Mouse (Mus musculus): ENCODE results near the gene Ctbs. TPM values are rescaled to one million over a fixed set of nuclear protein-coding genes. Genes with fewer than 3 reads are reported as not detected.
A peak's percentile ranks its signal among the peaks of the same experiment; 100 is the strongest.

The Ctbs gene
- polyA plus RNA-seq, 1 experiment: 0.36 TPM

DNA sequence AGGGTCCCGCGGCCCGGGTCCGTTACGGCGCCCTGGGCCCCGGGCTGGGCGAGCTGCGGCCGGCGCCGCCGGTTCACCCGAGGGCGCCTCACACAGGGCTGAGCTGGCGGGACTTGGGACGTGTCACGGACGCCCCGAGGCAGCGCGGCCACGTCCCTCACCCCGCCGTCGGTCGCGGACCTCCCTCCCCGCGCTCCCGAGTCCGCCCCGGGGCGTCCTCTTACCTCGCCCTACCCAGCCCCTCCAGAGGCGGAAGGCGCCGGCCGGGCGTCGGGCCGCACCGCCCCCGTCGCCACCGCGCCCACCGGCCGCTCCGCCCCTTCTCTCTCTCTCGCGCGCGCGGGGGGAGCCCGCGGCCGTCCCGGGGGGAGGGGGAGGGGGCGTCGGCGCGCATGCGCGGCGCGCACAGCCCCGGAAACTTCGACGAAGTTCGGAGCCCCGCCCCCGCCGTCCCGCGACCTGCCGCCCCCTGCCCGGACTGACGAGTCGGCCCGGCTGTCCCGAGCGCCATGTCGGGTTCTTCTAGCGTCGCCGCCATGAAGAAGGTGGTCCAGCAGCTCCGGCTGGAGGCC lies 49.9 kb downstream of the Ctbs start, which contains the start of the genes Spata1 and Gng5:
TSS of gene Spata1 (minus strand) at position 323 of the 572 bp plus-strand sequence.
TSS of gene Gng5 (plus strand) at position 377 of the 572 bp plus-strand sequence.
- Histone ChIP-seq H3K27me3 (ENCODE audit: control insufficient read depth) (no peaks in the 10 kb centered on the region), H3K9me3 (ENCODE audit: control insufficient read depth, low read length) (no peaks in the 10 kb centered on the region), H3K4me1 (ENCODE audit: control insufficient read depth) (peaks cover 37% of the 10 kb centered on the region), H3K36me3 (ENCODE audit: control insufficient read depth) (peaks cover 32% of the 10 kb centered on the region), H3K4me3 (replicated peaks) (peak within 1 kb of the TSS; percentile 93)
- no peak for TF ChIP-seq GATA1 (IDR thresholded peaks at IDR 0.05; ENCODE audit: low read length)
- TF ChIP-seq TAL1 (IDR thresholded peaks at IDR 0.05; ENCODE audit: low read length): no peak

DNA sequence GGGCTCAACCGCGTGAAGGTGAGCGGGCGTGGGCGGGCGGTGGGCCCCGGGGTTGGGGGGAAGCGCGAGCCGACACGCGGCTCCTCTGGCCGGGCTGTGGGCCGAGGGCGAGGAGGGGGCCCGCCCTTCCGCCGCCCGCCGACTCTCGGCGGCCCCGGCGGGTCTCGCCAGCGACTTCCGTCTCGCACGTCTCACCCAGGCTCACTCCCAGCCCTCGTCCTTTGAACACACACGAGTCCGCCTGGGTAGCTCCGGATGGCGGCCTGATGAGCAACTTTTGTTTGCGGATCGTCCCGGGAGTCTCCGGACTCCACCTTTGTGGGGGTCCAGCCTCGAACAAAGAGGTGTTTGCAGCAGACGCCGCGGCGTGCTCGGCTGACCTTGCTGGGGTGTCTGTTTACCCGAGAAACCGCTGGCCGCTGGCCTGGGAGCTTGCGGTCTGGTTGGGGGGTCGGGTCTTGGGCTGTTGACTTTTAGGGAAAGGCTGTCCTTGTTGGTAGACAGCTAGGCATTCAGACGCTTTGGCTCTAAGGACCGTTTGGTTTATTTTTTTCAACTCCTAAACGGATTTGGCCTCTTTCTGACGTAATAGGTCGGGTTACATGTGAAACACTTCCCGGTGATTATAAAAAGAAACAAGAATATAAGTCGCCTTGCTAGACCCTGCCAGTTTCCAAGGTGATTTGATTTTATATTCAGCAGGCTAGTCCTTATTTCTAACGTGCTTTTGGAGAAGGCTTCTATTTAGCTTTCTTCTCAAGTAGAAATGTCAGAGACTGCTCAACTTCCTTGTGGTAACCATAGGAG lies 50.6 kb downstream of the Ctbs start:
- Histone ChIP-seq H3K27me3 (ENCODE audit: control insufficient read depth) (no peaks in the 10 kb centered on the region), H3K36me3 (ENCODE audit: control insufficient read depth) (peaks cover 39% of the 10 kb centered on the region), H3K4me1 (ENCODE audit: control insufficient read depth) (peaks cover 37% of the 10 kb centered on the region), H3K4me3 (replicated peaks) (peak overlapping the region; percentile 93), H3K9me3 (ENCODE audit: control insufficient read depth, low read length) (no peaks in the 10 kb centered on the region)
- TF ChIP-seq TAL1 (IDR thresholded peaks at IDR 0.05; ENCODE audit: low read length) (no peak), GATA1 (IDR thresholded peaks at IDR 0.05; ENCODE audit: low read length) (no peak)

DNA sequence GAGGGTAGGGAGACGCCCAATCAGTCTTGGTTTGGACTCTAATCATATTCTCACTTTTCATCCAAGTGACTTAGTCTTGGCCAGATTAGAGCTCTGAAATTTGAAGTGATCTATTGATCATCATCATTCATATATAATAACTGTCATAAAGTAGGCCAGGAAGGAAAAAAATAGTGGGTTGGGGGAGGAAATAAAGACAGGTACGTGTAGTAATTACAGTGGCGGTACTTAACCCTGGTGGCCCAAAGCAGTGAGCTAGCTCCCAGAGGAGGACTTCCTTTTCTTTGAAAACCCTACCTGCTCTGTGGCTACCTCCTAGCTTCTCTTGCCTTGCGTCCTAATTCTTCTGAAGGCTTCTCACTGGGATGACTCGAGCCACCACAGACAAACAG lies 51.2 kb downstream of the Ctbs start:
- Histone ChIP-seq H3K36me3 (ENCODE audit: control insufficient read depth) (peaks cover 45% of the 10 kb centered on the region), H3K27me3 (ENCODE audit: control insufficient read depth) (no peaks in the 10 kb centered on the region), H3K4me1 (ENCODE audit: control insufficient read depth) (peaks cover 37% of the 10 kb centered on the region), H3K4me3 (replicated peaks) (peak overlapping the region; percentile 93), H3K9me3 (ENCODE audit: control insufficient read depth, low read length) (no peaks in the 10 kb centered on the region)
- TF ChIP-seq GATA1 (IDR thresholded peaks at IDR 0.05; ENCODE audit: low read length) (no peak), TAL1 (IDR thresholded peaks at IDR 0.05; ENCODE audit: low read length) (no peak)

DNA sequence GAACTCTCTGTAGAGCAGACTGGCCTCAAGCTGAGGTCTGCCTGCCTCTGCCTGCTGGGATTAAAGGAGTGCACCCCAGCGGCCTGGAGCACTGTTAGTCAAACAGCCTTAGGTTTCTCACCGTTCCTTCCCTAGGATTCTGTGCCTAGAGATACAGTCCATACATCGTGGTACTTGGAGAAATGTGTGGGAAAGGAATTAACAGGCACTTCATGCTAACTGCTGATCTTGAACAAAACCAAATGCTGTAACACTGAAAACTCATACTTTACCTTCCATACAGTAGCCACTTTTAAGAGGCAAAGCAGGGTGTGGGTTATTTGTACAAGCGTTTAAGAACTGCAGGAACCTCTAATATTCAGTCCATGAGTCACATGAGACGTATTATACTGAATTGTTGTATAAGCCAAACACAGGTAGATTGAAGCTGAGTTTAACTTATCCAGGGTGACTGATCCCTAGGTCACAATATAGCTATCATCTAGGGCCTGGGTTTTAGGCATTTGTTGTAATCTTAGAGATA lies 52.1 kb downstream of the Ctbs start:
- Histone ChIP-seq H3K4me1 (ENCODE audit: control insufficient read depth) (peaks cover 37% of the 10 kb centered on the region), H3K27me3 (ENCODE audit: control insufficient read depth) (no peaks in the 10 kb centered on the region), H3K36me3 (ENCODE audit: control insufficient read depth) (peaks cover 53% of the 10 kb centered on the region), H3K9me3 (ENCODE audit: control insufficient read depth, low read length) (no peaks in the 10 kb centered on the region), H3K4me3 (replicated peaks) (peak overlapping the region; percentile 93)
- no peak for TF ChIP-seq GATA1 (IDR thresholded peaks at IDR 0.05; ENCODE audit: low read length)

DNA sequence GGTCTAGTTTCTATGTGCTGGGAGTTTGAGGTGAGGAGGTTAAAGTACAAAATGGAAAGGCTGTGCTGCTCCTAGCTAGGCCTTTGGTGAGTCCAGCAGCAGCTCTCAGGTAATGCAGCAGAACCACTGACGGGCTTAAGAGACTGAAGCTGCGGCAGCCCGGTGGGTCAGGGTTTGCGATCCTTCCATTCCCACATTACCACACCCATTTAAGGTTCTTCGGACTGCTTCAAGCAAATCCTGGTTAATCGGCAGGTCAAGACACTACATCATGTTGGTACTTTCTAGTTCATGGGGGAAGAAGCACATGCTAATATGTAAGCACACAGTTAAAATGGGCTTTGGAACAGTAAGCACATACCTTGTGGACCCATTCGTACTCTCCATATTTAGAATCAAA lies 57.1 kb downstream of the Ctbs start:
- Histone ChIP-seq H3K4me1 (ENCODE audit: control insufficient read depth) (peaks cover 11% of the 10 kb centered on the region), H3K4me3 (replicated peaks) (no peak overlapping the region), H3K36me3 (ENCODE audit: control insufficient read depth) (peaks cover 100% of the 10 kb centered on the region), H3K27me3 (ENCODE audit: control insufficient read depth) (no peaks in the 10 kb centered on the region), H3K9me3 (ENCODE audit: control insufficient read depth, low read length) (no peaks in the 10 kb centered on the region)
- TF ChIP-seq TAL1 (IDR thresholded peaks at IDR 0.05; ENCODE audit: low read length) (no peak), GATA1 (IDR thresholded peaks at IDR 0.05; ENCODE audit: low read length) (no peak)

Other genes starting within 250 kb of the Ctbs start
- 0.01 TPM in 1 of 2 replicates, not detected in the other for gene Lpar3, start 228.8 kb upstream of the Ctbs start, polyA plus RNA-seq (2012)
- gene Ssx2ip, start 45.2 kb upstream of the Ctbs start, polyA plus RNA-seq (2012): 5.3 and 7.2 TPM in 2 replicates
- gene Spata1, start 50.0 kb downstream of the Ctbs start, polyA plus RNA-seq (2012): 0.03 TPM in 1 of 2 replicates, not detected in the other
- gene Gng5, start 50.0 kb downstream of the Ctbs start, polyA plus RNA-seq (2012): 20.4 and 22.7 TPM in 2 replicates
- 2.1 and 2.5 TPM in 2 replicates for gene Rpf1, start 71.6 kb downstream of the Ctbs start, polyA plus RNA-seq (2012)
- 0.02 TPM in 1 of 2 replicates, not detected in the other for gene Uox, start 120.6 kb downstream of the Ctbs start, polyA plus RNA-seq (2012)
- gene Dnase2b, start 165.8 kb downstream of the Ctbs start, polyA plus RNA-seq (2012): not detected in 2 replicates
- not detected in 2 replicates for gene 4930503B20Rik, start 201.5 kb downstream of the Ctbs start, polyA plus RNA-seq (2012)
- not detected in 2 replicates for gene Samd13, start 235.8 kb downstream of the Ctbs start, polyA plus RNA-seq (2012)